Mouse (Mus musculus): ENCODE data around the gene Aldh1l1. TPM values are rescaled to one million over a fixed set of nuclear protein-coding genes. Genes with fewer than 3 reads are reported as not detected.

The Aldh1l1 gene
- total RNA-seq, 2 experiments from 2014 or later, result 40.1 to 43.6 TPM

GRCm38 (mm10) chr6:90506673-90507311 is 20.6 kb downstream of the Aldh1l1 start:
- DNase-seq (ENCODE audit: low spot score in 2 of 2), result peak; percentile 65 to 76

- no peak for DNase-seq (ENCODE audit: low spot score in 2 of 2)
Measured at GRCm38 (mm10) chr6:90507443-90507842, 21.2 kb downstream of the Aldh1l1 start.

GRCm38 (mm10) chr6:90508197-90508624 is 22.0 kb downstream of the Aldh1l1 start:
- DNase-seq (ENCODE audit: low spot score in 2 of 2), result peak in 1 of 2 experiments; percentile 47

DNA sequence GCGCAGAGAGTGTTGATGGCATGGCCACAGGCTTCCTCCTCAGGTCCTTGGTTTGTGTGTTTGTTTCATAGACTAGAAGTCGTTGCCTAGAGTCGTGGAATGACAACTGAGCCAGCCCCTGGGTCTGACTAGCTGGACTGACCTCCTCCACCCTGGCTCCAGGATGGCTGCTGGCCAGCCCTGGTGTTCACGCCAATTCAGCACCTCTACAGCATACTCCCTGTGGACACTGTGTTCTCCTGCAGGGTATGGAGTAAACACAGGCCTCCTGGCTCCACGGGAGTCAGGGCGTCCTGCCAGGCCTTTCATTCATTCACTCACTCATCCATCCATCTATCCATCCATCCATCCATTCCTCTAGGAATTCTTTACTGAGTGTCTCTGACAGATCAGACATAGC is 22.9 kb downstream of the Aldh1l1 start:
- peak in 1 of 2 experiments; percentile 31 for DNase-seq (ENCODE audit: low spot score in 2 of 2)

DNA sequence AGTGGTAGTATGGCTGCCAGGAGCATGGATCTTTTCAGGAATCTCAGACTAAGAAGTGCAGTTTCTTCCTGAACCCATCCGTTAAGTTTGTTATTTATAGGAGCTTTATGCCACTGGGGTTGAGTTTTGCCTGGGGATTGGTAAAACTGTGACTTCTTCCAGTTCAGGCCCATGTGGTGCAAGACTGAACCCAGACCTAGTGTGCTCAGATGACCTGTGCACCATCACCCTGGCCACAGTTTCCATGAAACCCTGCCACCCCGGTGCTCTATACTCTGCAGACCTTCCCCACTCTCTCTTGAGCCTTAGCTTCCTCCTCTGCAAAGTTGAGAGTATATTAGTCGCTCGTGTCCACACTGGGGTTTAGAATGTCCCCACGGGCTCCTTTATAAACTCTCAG is 26.2 kb downstream of the Aldh1l1 start:
- DNase-seq (ENCODE audit: low spot score in 2 of 2), result no peak

DNA sequence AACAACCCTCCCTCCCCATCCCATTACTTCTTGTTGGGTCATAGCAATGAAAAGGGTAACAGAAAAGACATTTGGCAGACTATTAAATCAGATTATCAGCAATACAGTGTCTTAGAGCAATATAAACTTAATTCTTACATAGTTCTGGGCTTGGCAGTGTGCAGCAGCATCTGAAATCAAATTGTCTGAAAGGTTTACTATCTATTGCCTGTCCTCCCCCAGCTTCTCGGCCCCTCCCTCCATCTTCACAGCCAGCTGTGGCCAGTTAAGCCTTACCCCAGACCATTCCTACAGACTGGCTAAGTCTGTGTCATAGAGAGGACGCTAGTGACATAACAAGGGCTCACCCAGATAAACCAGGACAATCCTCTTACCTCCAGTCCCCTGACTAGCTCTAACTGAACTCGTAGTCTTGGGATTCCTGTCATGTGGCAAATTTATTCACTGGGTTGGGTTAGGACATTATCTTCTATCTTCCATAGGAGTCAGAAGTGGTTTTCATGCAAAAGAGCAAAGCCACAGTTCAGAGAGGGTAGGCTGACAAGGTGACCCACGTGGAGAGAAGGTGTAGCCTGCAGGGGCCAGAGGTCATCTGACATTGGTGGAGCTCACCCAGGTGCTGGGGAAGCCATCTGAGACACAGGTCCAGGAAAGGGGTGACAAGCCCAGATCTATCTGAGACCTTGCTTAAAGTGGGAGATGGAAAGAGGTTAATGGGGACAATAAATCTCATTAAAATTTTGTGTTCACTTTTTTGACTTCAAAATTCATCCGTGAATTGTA is 27.0 kb downstream of the Aldh1l1 start:
- DNase-seq (ENCODE audit: low spot score in 2 of 2), result no peak

GRCm38 (mm10) chr6:90514369-90514768 is 28.1 kb downstream of the Aldh1l1 start:
- no peak for DNase-seq (ENCODE audit: low spot score in 2 of 2)

DNA sequence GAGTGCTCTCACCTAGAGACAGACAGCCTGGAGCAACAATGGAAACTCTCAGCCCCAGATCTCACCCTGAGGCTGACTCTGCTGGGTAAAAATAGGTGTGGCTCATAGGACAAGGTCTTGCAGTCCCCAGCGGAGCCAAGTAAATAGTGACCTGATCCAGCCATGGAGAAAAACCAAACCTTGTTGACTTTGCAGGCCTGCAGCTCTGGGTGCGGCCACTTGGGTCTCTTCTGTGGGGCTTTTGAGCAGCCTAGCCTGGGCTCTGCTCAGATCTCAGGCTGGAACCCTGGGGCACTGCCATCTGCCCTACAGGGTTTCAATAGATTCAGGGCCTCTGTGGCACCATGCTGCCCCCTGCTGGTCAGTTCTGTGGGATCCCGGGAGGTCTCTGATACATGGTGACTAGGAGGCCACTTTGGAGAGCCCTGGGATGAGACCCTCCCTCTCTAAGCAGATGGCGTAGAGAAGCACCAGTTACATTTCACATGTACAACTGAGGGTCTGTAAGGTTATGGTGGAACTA is 28.7 kb downstream of the Aldh1l1 start:
- DNase-seq (ENCODE audit: low spot score in 2 of 2), result peak; percentile 64 to 93

DNA sequence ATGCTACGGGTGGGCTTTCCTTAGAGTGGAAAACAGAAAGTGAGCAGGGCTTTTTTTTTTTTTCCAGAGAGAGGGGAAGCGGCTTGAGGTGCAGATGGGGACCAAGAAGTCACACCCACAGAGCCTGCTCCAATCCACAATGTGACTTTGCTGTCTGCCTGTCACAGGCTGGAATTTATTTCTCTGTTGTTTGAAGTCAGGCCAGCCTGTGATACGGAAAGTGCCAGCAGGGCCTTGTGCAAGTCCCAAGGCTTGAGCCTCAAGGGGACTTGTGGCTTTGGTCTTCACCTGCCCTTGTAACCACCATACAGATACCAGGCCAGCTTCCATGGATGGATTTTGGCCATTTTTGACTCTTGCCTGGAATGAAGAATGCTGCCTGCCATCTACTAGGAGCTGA is 32.7 kb downstream of the Aldh1l1 start:
- DNase-seq (ENCODE audit: low spot score in 2 of 2), result no peak

GRCm38 (mm10) chr6:90519375-90519774 is 33.1 kb downstream of the Aldh1l1 start:
- DNase-seq (ENCODE audit: low spot score in 2 of 2), result no peak

- DNase-seq (ENCODE audit: low spot score in 2 of 2), result no peak
Measured at GRCm38 (mm10) chr6:90526406-90526805, 40.2 kb downstream of the Aldh1l1 start.

GRCm38 (mm10) chr6:90529461-90530046 is 43.3 kb downstream of the Aldh1l1 start:
- DNase-seq (ENCODE audit: low spot score in 2 of 2), result no peak

DNA sequence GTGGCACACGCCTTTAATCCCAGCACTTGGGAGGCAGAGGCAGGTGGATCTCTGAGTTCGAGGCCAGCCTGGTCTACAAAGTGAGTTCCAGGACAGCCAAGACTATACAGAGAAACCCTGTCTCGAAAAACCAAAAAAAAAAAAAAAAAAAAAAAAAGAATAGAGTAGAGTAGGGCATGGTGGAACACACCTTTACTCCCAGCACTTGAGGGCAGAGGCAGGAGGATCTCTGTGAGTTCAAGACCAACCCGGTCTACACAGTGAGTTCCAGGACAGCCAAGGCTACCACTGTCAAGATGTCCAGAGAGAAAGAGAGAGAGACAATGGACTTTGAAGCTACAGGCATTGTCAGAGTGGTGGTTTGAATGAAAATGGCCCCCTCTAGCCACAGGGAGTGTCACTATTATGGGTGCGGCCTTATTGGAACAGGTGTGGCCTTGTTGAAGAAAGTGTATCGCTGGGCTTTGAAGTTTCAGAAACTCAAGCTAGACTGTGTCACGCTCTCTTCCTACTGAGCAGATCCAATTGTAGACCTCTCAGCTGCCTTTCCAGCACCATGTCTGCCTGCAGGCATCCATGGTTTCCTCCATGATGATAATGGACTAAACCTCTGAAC is 46.5 kb downstream of the Aldh1l1 start:
- no peak for DNase-seq (ENCODE audit: low spot score in 2 of 2)

GRCm38 (mm10) chr6:90533505-90533904 is 47.3 kb downstream of the Aldh1l1 start:
- no peak for DNase-seq (ENCODE audit: low spot score in 2 of 2)

DNA sequence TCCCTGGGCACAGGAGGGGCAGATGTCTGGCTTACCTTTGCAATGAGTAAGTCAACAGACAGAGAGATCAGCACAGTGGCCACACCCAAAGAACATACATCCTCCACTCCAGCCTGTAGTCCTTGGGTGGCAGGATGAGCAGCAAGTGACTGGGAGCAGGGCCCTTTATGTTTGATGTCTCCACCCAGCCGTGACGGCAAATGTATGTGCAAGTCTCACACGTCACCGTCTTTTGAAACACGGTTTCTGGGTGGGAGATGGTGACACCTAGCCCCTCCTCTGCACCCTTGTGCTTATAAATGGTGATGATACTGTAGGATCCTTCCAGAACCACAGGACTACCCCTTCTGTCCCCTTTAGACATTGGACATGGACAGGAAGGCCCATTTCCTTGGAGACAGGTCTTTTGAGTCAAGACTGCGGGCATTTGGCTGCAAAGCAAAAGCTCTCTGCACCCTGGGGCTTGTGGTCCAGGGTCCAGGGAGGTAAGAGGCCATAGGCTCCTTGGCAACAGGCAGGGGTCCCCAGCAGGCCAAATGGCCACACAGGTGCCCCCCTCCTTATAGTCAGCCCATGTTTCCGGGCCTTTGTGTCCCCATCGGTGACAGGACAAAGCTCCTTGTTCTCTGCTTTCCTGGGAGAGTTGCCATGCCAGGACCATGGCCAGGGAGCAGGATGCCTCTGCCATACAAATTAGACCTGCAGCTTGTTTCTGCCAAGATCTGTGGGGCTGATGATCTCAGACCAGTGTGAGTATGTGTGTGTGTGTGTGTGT is 48.7 kb downstream of the Aldh1l1 start:
- DNase-seq (ENCODE audit: low spot score in 2 of 2), result peak; percentile 68 to 88

DNA sequence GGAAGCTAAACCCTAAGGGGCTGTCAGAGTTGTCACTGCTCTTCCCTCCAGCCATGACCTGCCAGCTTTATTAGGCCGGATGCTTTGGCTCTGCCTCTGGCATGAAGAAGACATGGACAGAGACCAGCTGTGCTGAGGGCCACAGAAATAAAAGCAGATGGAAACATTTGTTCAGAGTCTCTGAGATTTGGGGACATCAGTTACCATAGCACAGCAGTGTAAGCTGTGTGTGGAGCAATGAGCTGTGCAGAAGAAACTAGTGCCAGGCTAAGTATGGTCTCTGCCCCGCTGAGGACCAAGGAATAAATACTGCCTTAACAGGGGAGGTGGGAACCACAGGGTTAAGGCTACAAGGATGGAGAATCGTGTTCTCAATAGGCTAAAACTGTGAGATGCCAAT is 50.6 kb downstream of the Aldh1l1 start:
- no peak for DNase-seq (ENCODE audit: low spot score in 2 of 2)

GRCm38 (mm10) chr6:90537941-90538340 is 51.7 kb downstream of the Aldh1l1 start:
- peak; percentile 75 to 94 for DNase-seq (ENCODE audit: low spot score in 2 of 2)

- DNase-seq (ENCODE audit: low spot score in 2 of 2), result no peak
Measured at GRCm38 (mm10) chr6:90539271-90539670, 53.0 kb downstream of the Aldh1l1 start.

GRCm38 (mm10) chr6:90540520-90540919 is 54.3 kb downstream of the Aldh1l1 start:
- no peak for DNase-seq (ENCODE audit: low spot score in 2 of 2)

DNA sequence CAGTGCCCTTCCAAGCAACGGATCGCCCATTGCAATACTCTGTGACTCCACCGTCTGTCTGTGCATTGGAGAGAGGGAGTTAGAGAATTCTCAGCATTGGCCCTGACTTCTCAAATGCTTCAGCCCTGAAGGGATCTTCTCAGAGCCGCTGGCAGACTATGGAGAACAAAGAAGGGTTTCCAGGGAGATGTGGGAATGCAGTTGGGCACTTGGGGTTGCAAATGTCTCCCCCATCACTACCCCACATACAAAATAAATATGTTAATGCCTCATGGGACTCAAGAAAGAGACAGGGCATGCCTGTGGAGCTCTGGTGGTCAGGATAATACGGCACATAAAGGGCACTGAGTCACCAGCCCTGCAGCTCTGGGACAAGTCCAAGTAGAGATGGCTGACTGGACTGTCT is 55.1 kb downstream of the Aldh1l1 start:
- no peak for DNase-seq (ENCODE audit: low spot score in 2 of 2)

- DNase-seq (ENCODE audit: low spot score in 2 of 2), result no peak
Measured at GRCm38 (mm10) chr6:90544433-90544832, 58.2 kb downstream of the Aldh1l1 start.

All from layer of hippocampus, adult 18-20 months (tissue).